ENCODE assay signal across 16 mouse cellular contexts in the genomic region with DNA sequence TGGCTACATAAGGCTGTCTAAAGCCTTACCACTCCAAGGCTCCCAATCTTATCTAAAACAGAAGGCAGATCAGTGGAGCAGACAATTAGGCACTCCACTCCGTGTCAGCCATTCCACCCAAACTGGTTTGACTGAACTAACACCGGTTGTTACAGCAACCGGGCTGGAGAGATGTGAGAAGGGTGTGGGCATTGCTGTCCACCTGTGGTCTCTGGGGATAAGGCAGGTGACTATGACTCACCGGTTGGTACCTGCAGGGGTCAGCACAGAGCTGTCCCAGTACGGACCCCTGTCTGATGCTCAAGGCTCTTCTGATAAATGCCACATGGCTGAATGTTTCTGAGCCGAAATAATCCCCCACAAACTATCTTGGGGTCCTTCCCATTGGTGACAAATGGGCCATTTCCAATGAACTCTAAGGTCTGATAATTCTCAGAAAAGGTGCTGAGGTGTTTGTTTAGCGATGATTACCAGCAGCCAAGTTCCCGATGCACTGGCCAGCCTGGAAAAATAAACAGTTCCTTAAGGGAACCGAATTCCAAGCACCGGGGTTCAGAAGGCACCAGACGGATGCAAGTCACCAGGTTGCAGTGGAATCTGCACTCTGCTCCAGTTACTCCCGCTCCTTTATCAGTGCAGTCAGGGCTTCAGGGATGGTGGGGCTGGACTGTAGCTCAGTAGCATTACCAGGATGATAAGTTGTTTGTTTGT. TPM values are rescaled to one million over a fixed set of nuclear protein-coding genes. Genes with fewer than 3 reads are reported as not detected.
DNase-seq lines count a peak whose midpoint lies in the region; ATAC-seq lines count a peak whose summit lies in the region.
"Had no signal": no experiment of that assay in that cellular context is flagged by ENCODE, and none has a peak within 500 bp of the region (broad histone marks: within the 10 kb centered on the region; RNA-seq: fewer than 3 reads in every experiment).

No protein-coding gene starts in this region.

- no peak overlapping the region for H3K4me3 ChIP-seq in hindbrain, embryonic 10.5 days
- no peak overlapping the region for H3K4me3 ChIP-seq in hindbrain, embryonic 11.5 days (ENCODE audit: low read depth, low read length)
- H3K4me3 ChIP-seq: embryonic facial prominence, embryonic 12.5 days; forebrain, embryonic 15.5 days; limb, embryonic 15.5 days had no signal

- no peak overlapping the region for H3K4me2 ChIP-seq in hindbrain, embryonic 11.5 days (replicated peaks; ENCODE audit: low read depth, low read length)
- H3K4me2 ChIP-seq: embryonic facial prominence, embryonic 12.5 days; forebrain, embryonic 15.5 days; hindbrain, embryonic 14.5 days; limb, embryonic 15.5 days had no signal

- no peaks in the 10 kb centered on the region for H3K27me3 ChIP-seq in hindbrain, embryonic 10.5 days (ENCODE audit: insufficient read depth, poor library complexity, severe bottlenecking)
- no peaks in the 10 kb centered on the region for H3K27me3 ChIP-seq in hindbrain, embryonic 11.5 days (ENCODE audit: control insufficient read depth, insufficient read depth, low read length)
- H3K27me3 ChIP-seq: embryonic facial prominence, embryonic 12.5 days; forebrain, embryonic 15.5 days; limb, embryonic 15.5 days had no signal

- no peaks in the 10 kb centered on the region for H3K36me3 ChIP-seq in hindbrain, embryonic 10.5 days
- H3K36me3 ChIP-seq in hindbrain, embryonic 11.5 days (ENCODE audit: control insufficient read depth, insufficient read depth, low read length) = no peaks in the 10 kb centered on the region
- H3K36me3 ChIP-seq: embryonic facial prominence, embryonic 12.5 days; forebrain, embryonic 15.5 days; limb, embryonic 15.5 days had no signal

- H3K9me3 ChIP-seq in hindbrain, embryonic 10.5 days = no peaks in the 10 kb centered on the region
- no peaks in the 10 kb centered on the region for H3K9me3 ChIP-seq in hindbrain, embryonic 11.5 days (ENCODE audit: control insufficient read depth, low read length)
- H3K9me3 ChIP-seq: embryonic facial prominence, embryonic 12.5 days; forebrain, embryonic 15.5 days; limb, embryonic 15.5 days had no signal

- 57% methylated on average over 12 of the region's 12 CpGs for WGBS in hindbrain, embryonic 10.5 days
- WGBS in hindbrain, embryonic 11.5 days = 56% methylated on average over 12 of the region's 12 CpGs

- no peak overlapping the region for H3K27ac ChIP-seq in hindbrain, embryonic 10.5 days
- no peak overlapping the region for H3K27ac ChIP-seq in hindbrain, embryonic 11.5 days (ENCODE audit: low read depth, low read length)
- H3K27ac ChIP-seq: embryonic facial prominence, embryonic 12.5 days; forebrain, embryonic 15.5 days; hindbrain, embryonic 14.5 days; limb, embryonic 15.5 days had no signal

- H3K9ac ChIP-seq in hindbrain, embryonic 11.5 days (ENCODE audit: low read depth, low read length) = no peak overlapping the region
- H3K9ac ChIP-seq: embryonic facial prominence, embryonic 12.5 days; forebrain, embryonic 15.5 days; hindbrain, embryonic 14.5 days; limb, embryonic 15.5 days had no signal

- DNase-seq in hindbrain, embryonic 10.5 days (ENCODE audit: low spot score) = peak; percentile 11
- no peak for DNase-seq in hindbrain, embryonic 11.5 days (ENCODE audit: low spot score)
- DNase-seq in urinary bladder, postnatal 14 days (ENCODE audit: low spot score) = peak; percentile 16
- no peak for DNase-seq in urinary bladder, postnatal 25 days (ENCODE audit: low spot score)
- peak; percentile 35 for DNase-seq in kidney, postnatal 10 days
- DNase-seq in c-Kit-positive CD71-positive TER-119-positive erythroid progenitor cells, embryonic 14.5 days (ENCODE audit: low spot score) = no peak
- DNase-seq in testis, postnatal 14 days (ENCODE audit: low spot score) = no peak
- no peak for DNase-seq in heart, adult 8-10 months (ENCODE audit: low spot score)
- DNase-seq: adrenal gland, postnatal 25 days; cerebellum, adult 18-20 months had no signal

- H3K4me1 ChIP-seq in hindbrain, embryonic 10.5 days (replicated peaks) = no peaks in the 10 kb centered on the region
- H3K4me1 ChIP-seq in hindbrain, embryonic 11.5 days (replicated peaks; ENCODE audit: control insufficient read depth, insufficient read depth, low read length) = no peaks in the 10 kb centered on the region
- H3K4me1 ChIP-seq: embryonic facial prominence, embryonic 12.5 days; forebrain, embryonic 15.5 days; limb, embryonic 15.5 days had no signal

- ATAC-seq in hindbrain, embryonic 11.5 days (ENCODE audit: low FRiP score) = no peak
- ATAC-seq: forebrain, embryonic 15.5 days; midbrain, embryonic 16.5 days had no signal

RNA-seq across cellular contexts. Expression of a gene that starts 31.1 kb away (rescaled TPM):
- polyA plus RNA-seq in hindbrain, embryonic 10.5 days (2016; fragmentation: Nextera tagmentation; extraction: Ambion mirVana) = 0.37 and 0.52 TPM in 2 replicates
- 0.07 and 0.20 TPM in 2 replicates for polyA plus RNA-seq in hindbrain, embryonic 11.5 days (2014; fragmentation: Nextera tagmentation; extraction: Ambion mirVana)
- total RNA-seq in heart, adult 8-10 months (2022) = not detected
- total RNA-seq: neutrophil, adult 5-6 weeks had no signal
- polyA plus RNA-seq: limb, embryonic 15.5 days had no signal

RNA-seq across cellular contexts. Expression of a gene that starts 40.7 kb away (rescaled TPM):
- 0.30 and 0.61 TPM in 2 replicates for polyA plus RNA-seq in hindbrain, embryonic 10.5 days (2016; fragmentation: Nextera tagmentation; extraction: Ambion mirVana)
- 0.31 and 0.73 TPM in 2 replicates for polyA plus RNA-seq in hindbrain, embryonic 11.5 days (2014; fragmentation: Nextera tagmentation; extraction: Ambion mirVana)
- total RNA-seq in heart, adult 8-10 months (2022) = not detected
- total RNA-seq: neutrophil, adult 5-6 weeks had no signal

RNA-seq across cellular contexts. Expression of a gene that starts 53.0 kb away (rescaled TPM):
- 11.9 and 12.8 TPM in 2 replicates for polyA plus RNA-seq in hindbrain, embryonic 10.5 days (2016; fragmentation: Nextera tagmentation; extraction: Ambion mirVana)
- polyA plus RNA-seq in hindbrain, embryonic 11.5 days (2014; fragmentation: Nextera tagmentation; extraction: Ambion mirVana) = 8.7 and 9.2 TPM in 2 replicates
- total RNA-seq in heart, adult 8-10 months (2022) = 10 to 100 TPM in 2 of 4 experiments, 1 to 10 TPM in 2; 9.6 to 12.2 (median 10.4) TPM

Comparison
In these comparisons a context has a peak if more than half of its experiments do, and no peak if none do; other contexts are left out.
1. DNase-seq: peak in hindbrain, embryonic 10.5 days (single experiment), urinary bladder, postnatal 14 days (single experiment) and kidney, postnatal 10 days (single experiment); none in hindbrain, embryonic 11.5 days (single experiment), urinary bladder, postnatal 25 days (single experiment), c-Kit-positive CD71-positive TER-119-positive erythroid progenitor cells, embryonic 14.5 days (single experiment), testis, postnatal 14 days (single experiment) and heart, adult 8-10 months (single experiment).